Mouse (Mus musculus) olfactory bulb, adult 2 months (tissue): ENCODE measurements around the gene Rgs12.

Experiments used
- CTCF ChIP-seq: fragments of 200-500 bp; IDR thresholded peaks from 2 replicates; pipeline ENCODE4 v1.5.1; 2012; ENCODE audit warnings: low read depth, mild to moderate bottlenecking, low read length, moderate library complexity; ENCODE audit not compliant: insufficient read depth
- POLR2A ChIP-seq: fragments of 200-500 bp; IDR thresholded peaks from 2 replicates; pipeline ENCODE4 v1.6.1; 2012; ENCODE audit warnings: mild to moderate bottlenecking, low read depth, low read length, moderate library complexity; ENCODE audit not compliant: insufficient read depth

DNA sequence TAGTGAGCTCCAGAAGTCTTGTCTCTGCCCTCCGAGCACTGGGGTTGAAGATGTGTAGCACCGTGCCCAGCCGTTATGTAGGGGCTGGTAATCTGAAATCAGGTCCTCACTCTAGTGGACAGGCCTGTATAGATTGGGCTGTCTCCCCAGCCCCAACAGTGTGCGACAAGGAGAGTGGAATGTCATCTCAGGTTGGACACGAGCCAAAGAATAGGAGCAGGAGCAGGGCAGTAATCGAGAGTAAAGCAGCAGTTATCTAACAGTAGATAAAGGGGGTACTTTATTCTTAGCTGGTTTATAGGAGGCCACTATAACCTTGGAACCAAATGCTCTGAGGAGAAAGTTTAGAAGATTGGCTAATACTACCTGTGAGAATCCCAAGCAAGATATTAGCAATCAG lies 30.9 kb downstream of the Rgs12 start:
- no peak for TF ChIP-seq POLR2A
- TF ChIP-seq CTCF = no peak
